Mouse (Mus musculus): ENCODE results near the gene Slit2.

DNA sequence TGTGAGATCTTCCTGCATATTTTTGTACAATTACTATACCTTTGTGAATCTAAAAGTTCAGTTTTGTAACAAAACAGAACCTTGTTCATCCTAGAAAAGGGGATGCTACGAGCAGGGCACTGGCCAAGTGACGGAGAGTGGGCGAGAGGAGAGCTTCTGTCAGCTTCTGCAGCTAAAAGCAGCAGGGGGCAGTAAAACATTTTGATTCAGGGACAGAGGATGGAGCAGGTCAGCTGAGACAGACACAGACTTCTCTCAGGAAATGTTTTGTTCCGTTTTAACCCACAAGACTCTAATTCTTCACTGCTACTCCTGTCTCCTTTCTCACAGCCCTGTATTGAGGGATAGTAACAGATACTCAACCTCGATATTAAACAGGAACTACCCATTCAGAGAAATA lies 55.1 kb downstream of the Slit2 start:
- TF ChIP-seq CTCF (IDR thresholded peaks at IDR 0.05; ENCODE audit: low read depth, low read length) (no peak), POLR2A (IDR thresholded peaks at IDR 0.05; ENCODE audit: extremely low read depth, insufficient read depth, low read length) (no peak)
